In the genomic region with DNA sequence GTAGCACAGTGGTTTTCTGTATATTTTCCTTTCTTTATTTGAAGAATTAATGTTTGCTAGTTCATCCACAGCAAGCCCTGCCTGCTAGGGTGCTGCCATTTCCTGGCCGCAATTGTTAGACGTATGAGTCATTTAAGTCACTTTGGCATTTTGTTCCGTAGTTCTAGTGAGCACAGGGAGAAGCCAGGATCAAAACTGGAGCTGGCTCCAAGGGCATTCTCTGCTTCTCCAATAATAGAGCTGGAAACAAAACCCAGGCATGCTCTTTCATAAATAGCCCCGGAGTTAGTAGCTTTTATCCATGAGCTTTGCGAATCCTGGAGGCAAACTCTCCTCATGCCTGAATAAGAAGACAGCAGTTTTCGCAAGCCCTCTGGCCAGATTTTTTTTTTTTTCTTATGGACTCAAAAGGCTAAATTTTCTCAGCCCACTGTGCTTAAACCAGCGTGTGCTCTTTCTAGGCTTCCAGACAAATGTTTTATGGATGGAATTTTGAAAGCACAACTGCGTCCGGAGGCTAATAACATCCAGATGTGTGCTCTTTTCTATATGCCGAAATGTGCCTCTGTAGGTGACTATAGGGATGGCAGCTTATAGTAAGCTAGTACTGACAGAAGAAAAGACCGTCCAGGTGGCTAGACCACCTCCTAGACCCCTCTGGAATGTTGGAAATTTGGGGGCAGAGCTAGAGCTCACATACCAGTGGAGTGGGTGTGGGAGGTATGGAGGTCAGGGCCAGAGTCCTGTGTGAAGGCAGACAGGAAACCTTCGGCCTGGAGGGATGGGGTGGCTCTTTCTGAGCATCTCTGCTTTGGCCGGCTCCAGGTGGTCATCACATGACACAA, we compare ENCODE assay signal across 8 mouse cellular contexts. TPM values are rescaled to one million over a fixed set of nuclear protein-coding genes. Genes with fewer than 3 reads are reported as not detected.
DNase-seq lines count a peak whose midpoint lies in the region; ATAC-seq and TF ChIP-seq lines count a peak whose summit lies in the region.

No protein-coding gene starts in this region.

- H3K27me3 ChIP-seq in neural tube, embryonic 13.5 days, result no peaks in the 10 kb centered on the region

- ATAC-seq in granulocyte monocyte progenitor cell, adult 5-6 weeks (replicated peaks; ENCODE audit: poor library complexity, severe bottlenecking), result peak; percentile 13
- ATAC-seq in neural tube, embryonic 13.5 days (ENCODE audit: low read depth), result peak; percentile 78

- TF ChIP-seq CTCF in left cerebral cortex, adult 2 months (IDR thresholded peaks at IDR 0.05), result peak; percentile 46

- H3K9ac ChIP-seq in neural tube, embryonic 13.5 days, result peak overlapping the region; percentile 86

- intact Hi-C loops in left cerebral cortex, adult 2 months (cut with DNase I), result no loop called here

- DNase-seq in left cerebral cortex, adult 2 months (ENCODE audit: extremely low spot score in 1 of 2, low spot score in 2 of 2), result no peak
- no peak for DNase-seq in left cerebral cortex, adult 8-10 months (ENCODE audit: low spot score in 2 of 2)
- peak; percentile 68 for DNase-seq in ZHBTc4 (ENCODE audit: low read depth, low spot score)
- peak; percentile 36 for DNase-seq in large intestine, adult 2 months (ENCODE audit: low read depth, low spot score)
- no peak for DNase-seq in layer of hippocampus, adult 9-11 months
- DNase-seq in frontal cortex, postnatal 14 days (ENCODE audit: low spot score in 2 of 2), result no peak

- H3K4me3 ChIP-seq in left cerebral cortex, adult 2 months, result peak overlapping the region; percentile 87
- H3K4me3 ChIP-seq in neural tube, embryonic 13.5 days, result peak overlapping the region; percentile 77

- 0 out of 2 replicates have a peak, but pooled peaks cover under 1% of the 10 kb centered on the region for H3K36me3 ChIP-seq in neural tube, embryonic 13.5 days

- H3K4me2 ChIP-seq in neural tube, embryonic 13.5 days, result peak overlapping the region; percentile 97

- peaks cover 26% of the 10 kb centered on the region for H3K4me1 ChIP-seq in neural tube, embryonic 13.5 days (replicated peaks)

- 13% methylated on average over 13 of the region's 13 CpGs for WGBS in large intestine, adult 2 months
- 26% methylated on average over 13 of the region's 13 CpGs for WGBS in neural tube, embryonic 13.5 days

- peak overlapping the region; percentile 76 for H3K27ac ChIP-seq in left cerebral cortex, adult 2 months
- peak overlapping the region; percentile 59 for H3K27ac ChIP-seq in neural tube, embryonic 13.5 days (replicated peaks)

- H3K9me3 ChIP-seq in neural tube, embryonic 13.5 days, result no peaks in the 10 kb centered on the region

RNA-seq across cellular contexts. Expression of a gene that starts 0.6 kb away (rescaled TPM):
- total RNA-seq in left cerebral cortex, adult 2 months (2021), result 10 to 100 TPM; 44.1 to 45.2 TPM
- 10 to 100 TPM; 47.5 to 55.8 (median 51.4) TPM for total RNA-seq in left cerebral cortex, adult 8-10 months (2022)
- 317 and 338 TPM in 2 replicates for total RNA-seq in granulocyte monocyte progenitor cell, adult 5-6 weeks (2014; fragmentation: Nextera tagmentation)
- 215 and 219 TPM in 2 replicates for total RNA-seq in granulocyte monocyte progenitor cell, adult 5-6 weeks (2017)
- 222 and 279 TPM in 2 replicates for polyA plus RNA-seq in large intestine, adult 2 months (2012; rRNA removed)
- polyA plus RNA-seq in neural tube, embryonic 13.5 days (2015; fragmentation: Nextera tagmentation; extraction: Ambion mirVana), result 137 and 142 TPM in 2 replicates

RNA-seq across cellular contexts. Expression of a gene that starts 11.2 kb away (rescaled TPM):
- total RNA-seq in left cerebral cortex, adult 2 months (2021), result 1 to 10 TPM; 1.4 to 2.2 TPM
- total RNA-seq in left cerebral cortex, adult 8-10 months (2022), result 1 to 10 TPM; 1.5 to 2.6 (median 2.2) TPM
- not detected in 2 replicates for total RNA-seq in granulocyte monocyte progenitor cell, adult 5-6 weeks (2014; fragmentation: Nextera tagmentation)
- total RNA-seq in granulocyte monocyte progenitor cell, adult 5-6 weeks (2017), result not detected in 2 replicates
- polyA plus RNA-seq in large intestine, adult 2 months (2012; rRNA removed), result 0.26 and 0.41 TPM in 2 replicates
- polyA plus RNA-seq in neural tube, embryonic 13.5 days (2015; fragmentation: Nextera tagmentation; extraction: Ambion mirVana), result 1.0 and 1.3 TPM in 2 replicates

Comparison
In these comparisons a context has a peak if more than half of its experiments do, and no peak if none do; other contexts are left out.
1. DNase-seq: peak in ZHBTc4 (single experiment) and large intestine, adult 2 months (single experiment); none in left cerebral cortex, adult 2 months (0 of 2), left cerebral cortex, adult 8-10 months (0 of 2), layer of hippocampus, adult 9-11 months (single experiment) and frontal cortex, postnatal 14 days (0 of 2).